Mouse (Mus musculus) forebrain, embryonic 11.5 days (tissue): ENCODE results near the gene Pex11g. TPM values are rescaled to one million over a fixed set of nuclear protein-coding genes. Genes with fewer than 3 reads are reported as not detected.

ENCODE experiments used
- polyA plus RNA-seq: library from polyadenylated mRNA; unstranded; fragments of >200 nt; fragmentation: Nextera tagmentation; extraction: Ambion mirVana; gene quantifications from 2 replicates; pipeline ENCODE4 v1.2.1, GENCODE M21; 2014

The Pex11g gene
- polyA plus RNA-seq, 1 experiment from 2014 or later = 3.8 TPM

Other genes with a start within 250 kb of the Pex11g start
- gene Insr, start 188.1 kb downstream of the Pex11g start, polyA plus RNA-seq = 40.3 and 46.2 TPM in 2 replicates
- gene A430078G23Rik, start 114.3 kb downstream of the Pex11g start, polyA plus RNA-seq = not detected in 2 replicates
- gene Arhgef18, start 74.7 kb downstream of the Pex11g start, polyA plus RNA-seq = 10.4 and 12.3 TPM in 2 replicates
- 0.33 TPM in 1 of 2 replicates, not detected in the other for gene Tex45, start 3.2 kb upstream of the Pex11g start, polyA plus RNA-seq
- gene Zfp358, start 25.5 kb upstream of the Pex11g start, polyA plus RNA-seq = 34.1 and 35.1 TPM in 2 replicates
- 56.6 and 56.7 TPM in 2 replicates for gene Mcoln1, start 32.8 kb upstream of the Pex11g start, polyA plus RNA-seq
- gene Pnpla6, start 47.7 kb upstream of the Pex11g start, polyA plus RNA-seq = 19.2 and 25.0 TPM in 2 replicates
- 7.2 and 7.8 TPM in 2 replicates for gene C330021F23Rik, start 100.3 kb upstream of the Pex11g start, polyA plus RNA-seq
- 15.5 and 16.4 TPM in 2 replicates for gene Camsap3, start 119.6 kb upstream of the Pex11g start, polyA plus RNA-seq
- 64.9 and 72.4 TPM in 2 replicates for gene Xab2, start 153.6 kb upstream of the Pex11g start, polyA plus RNA-seq
- 88.2 and 93.2 TPM in 2 replicates for gene Pet100, start 153.9 kb upstream of the Pex11g start, polyA plus RNA-seq
- gene Pcp2, start 157.9 kb upstream of the Pex11g start, polyA plus RNA-seq = 0.51 TPM in 1 of 2 replicates, not detected in the other
- gene Stxbp2, start 163.3 kb upstream of the Pex11g start, polyA plus RNA-seq = 36.7 and 37.2 TPM in 2 replicates
- gene Retn, start 188.1 kb upstream of the Pex11g start, polyA plus RNA-seq = 0.41 and 0.68 TPM in 2 replicates
- 0.29 TPM in 1 of 2 replicates, not detected in the other for gene Mcemp1, start 198.1 kb upstream of the Pex11g start, polyA plus RNA-seq
- gene Fcor, start 204.7 kb upstream of the Pex11g start, polyA plus RNA-seq = 9.3 and 12.1 TPM in 2 replicates
- gene Trappc5, start 208.6 kb upstream of the Pex11g start, polyA plus RNA-seq = 34.3 and 42.9 TPM in 2 replicates
- gene Fcer2a, start 226.5 kb upstream of the Pex11g start, polyA plus RNA-seq = 0.16 and 0.24 TPM in 2 replicates